Mouse (Mus musculus): ENCODE data around the gene Ppp5c.

DNA sequence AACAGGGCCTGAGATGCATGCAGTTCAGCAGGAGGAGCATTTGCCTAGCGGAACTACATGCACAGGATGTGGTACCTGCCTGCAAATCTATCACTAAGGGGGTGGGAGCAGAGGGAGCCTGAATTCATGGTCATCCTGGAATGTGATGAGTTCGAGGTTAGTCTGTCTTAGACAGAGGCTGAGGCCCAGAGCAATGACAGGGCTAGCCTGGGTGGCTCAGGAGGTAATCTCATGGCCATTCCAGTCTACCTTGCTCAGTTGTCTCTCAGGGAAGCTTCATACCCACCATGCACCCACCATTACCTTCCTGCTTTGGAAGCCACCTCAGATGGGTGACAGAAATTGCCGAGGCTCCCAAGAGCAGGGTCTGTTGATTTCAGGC lies 31.7 kb upstream of the Ppp5c start:
- TF ChIP-seq POLR2A (IDR thresholded peaks at IDR 0.05; ENCODE audit: low read depth, low read length) (no peak), CTCF (IDR thresholded peaks at IDR 0.05; ENCODE audit: extremely low read depth, insufficient read length, insufficient replicate concordance, low read depth, low read length) (no peak)
